In the genomic region with DNA sequence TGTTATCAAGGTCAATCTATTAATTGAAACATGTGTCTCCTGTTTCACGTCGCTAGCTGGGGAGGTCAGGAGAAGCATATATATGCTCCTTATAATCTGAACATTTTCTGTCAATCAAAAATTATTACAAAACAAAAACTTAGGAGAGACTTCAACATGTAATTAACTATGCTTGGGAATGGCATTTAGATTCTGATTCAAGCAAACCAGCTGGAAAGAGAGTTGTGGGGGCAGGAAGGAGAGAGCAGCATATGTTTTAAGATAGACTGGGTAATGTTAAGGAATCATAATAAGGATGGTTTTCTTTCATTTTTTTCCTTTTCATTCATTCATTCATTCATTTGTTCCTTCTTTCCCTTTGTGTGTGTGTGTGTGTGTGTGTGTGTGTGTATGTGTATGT, we compare ENCODE assay signal across 17 mouse cellular contexts.
"Had no signal": no experiment of that assay in that cellular context is flagged by ENCODE, and none has a peak within 500 bp of the region (broad histone marks: within the 10 kb centered on the region; RNA-seq: fewer than 3 reads in every experiment).

No protein-coding gene starts in this region.

- H3K27ac ChIP-seq: limb, embryonic 15.5 days; liver, embryonic 12.5 days; lung, embryonic 15.5 days; macrophage; neural tube, embryonic 13.5 days had no signal

- H3K27me3 ChIP-seq: limb, embryonic 15.5 days; liver, embryonic 12.5 days; lung, embryonic 15.5 days; megakaryocyte, embryonic 14.5 days; neural tube, embryonic 13.5 days had no signal

- H3K9ac ChIP-seq: limb, embryonic 15.5 days; liver, embryonic 12.5 days; lung, embryonic 15.5 days; neural tube, embryonic 13.5 days had no signal

- H3K36me3 ChIP-seq: limb, embryonic 15.5 days; liver, embryonic 12.5 days; lung, embryonic 15.5 days; neural tube, embryonic 13.5 days had no signal

- H3K4me3 ChIP-seq: limb, embryonic 15.5 days; liver, embryonic 12.5 days; lung, embryonic 15.5 days; megakaryocyte, embryonic 14.5 days; neural tube, embryonic 13.5 days had no signal

- H3K9me3 ChIP-seq: limb, embryonic 15.5 days; liver, embryonic 12.5 days; lung, embryonic 15.5 days; megakaryocyte, embryonic 14.5 days; neural tube, embryonic 13.5 days had no signal

- DNase-seq: kidney, adult 8-10 months; kidney, postnatal 25 days; lung, postnatal 14 days; retina, postnatal 1 day; spleen, adult 18-20 months; thymus, adult 2 months; thymus, postnatal 25 days had no signal

- H3K4me2 ChIP-seq: limb, embryonic 15.5 days; liver, embryonic 12.5 days; lung, embryonic 15.5 days; midbrain, embryonic 11.5 days; neural tube, embryonic 13.5 days had no signal

- ATAC-seq: inflammation-experienced regulatory T-cells, adult 6 months; intestine, postnatal 0 days; liver, embryonic 12.5 days; midbrain, embryonic 16.5 days had no signal

- H3K4me1 ChIP-seq: limb, embryonic 15.5 days; liver, embryonic 12.5 days; lung, embryonic 15.5 days; megakaryocyte, embryonic 14.5 days; neural tube, embryonic 13.5 days had no signal
